Mouse (Mus musculus) hindbrain, postnatal 0 days (tissue): Measurements from ENCODE around the gene Nbdy. TPM values are rescaled to one million over a fixed set of nuclear protein-coding genes. Genes with fewer than 3 reads are reported as not detected.

Experiments used
- ATAC-seq: fragments of 200-750 bp; cut with Nextera tagmentation; 2 replicates; pipeline ENCODE4 v1.8.0; 2017; ENCODE audit warnings: mild to moderate bottlenecking, moderate TSS enrichment, moderate library complexity
- DNase-seq: peaks from one replicate; pipeline ENCODE4 v3.0.0-alpha.2; 2015; ENCODE audit warnings: low spot score
- H3K27ac ChIP-seq: fragments of 300-500 bp; sonication (generic); 2 replicates; pipeline ENCODE4 v1.5.1; 2014; ENCODE audit warnings: mild to moderate bottlenecking
- H3K27me3 ChIP-seq: fragments of 300-500 bp; sonication (generic); 2 replicates; pipeline ENCODE4 v1.6.1; 2014; ENCODE audit warnings: low read length, mixed read lengths; ENCODE audit not compliant: insufficient read depth
- H3K36me3 ChIP-seq: fragments of 300-500 bp; sonication (generic); 2 replicates; pipeline ENCODE4 v1.6.1; 2014; ENCODE audit warnings: low read length, mixed read lengths; ENCODE audit not compliant: insufficient read depth
- H3K4me1 ChIP-seq: fragments of 300-500 bp; sonication (generic); 2 replicates; pipeline ENCODE4 v1.6.1; 2014; ENCODE audit warnings: antibody characterized with exemption, low read length, mixed read lengths; ENCODE audit not compliant: insufficient read depth
- H3K4me2 ChIP-seq: fragments of 300-500 bp; sonication (generic); 2 replicates; pipeline ENCODE4 v1.6.1; 2014; ENCODE audit warnings: low read depth, mild to moderate bottlenecking, low read length, moderate library complexity, mixed read lengths
- H3K4me3 ChIP-seq: fragments of 300-500 bp; sonication (generic); 2 replicates; pipeline ENCODE4 v1.5.1; 2014; ENCODE audit warnings: low read length
- H3K9ac ChIP-seq: fragments of 300-500 bp; sonication (generic); replicated peaks from 2 replicates; pipeline ENCODE4 v1.6.1; 2014; ENCODE audit warnings: mild to moderate bottlenecking, low read length, moderate library complexity, mixed read lengths
- H3K9me3 ChIP-seq: fragments of 300-500 bp; sonication (generic); 2 replicates; pipeline ENCODE4 v1.6.1; 2016; ENCODE audit warnings: low read length, mixed read lengths
- CTCF ChIP-seq: IDR thresholded peaks from 2 replicates; pipeline ENCODE4 v1.5.1; 2016; ENCODE audit warnings: antibody characterized with exemption, control low read depth, low read depth
- WGBS: fragments of 180-500 bp; shearing (Covaris S2); extraction: QIAGEN DNeasy Blood & Tissue Kit; methylation state at CpG from one replicate; pipeline ENCODE4 v1.1.7; 2014; 5-methylcytosine and 5-hydroxymethylcytosine counted together
- polyA plus RNA-seq: library from polyadenylated mRNA; unstranded; fragments of >200 nt; fragmentation: Nextera tagmentation; extraction: Ambion mirVana; gene quantifications from 2 replicates; pipeline ENCODE4 v1.2.1, GENCODE M21; 2015
- total RNA-seq: library from RNA; depleted of rRNA; stranded (reverse); fragments of >200 nt; gene quantifications from 2 replicates; pipeline ENCODE4 v1.2.3, GENCODE M21; 2014; rRNA removed

Nbdy gene
- total RNA-seq (55.9 and 57.0 TPM in 2 replicates), polyA plus RNA-seq (192 and 198 TPM in 2 replicates)

- peak within 1 kb of the TSS; percentile 79 for H3K27ac ChIP-seq
- no peaks in the 10 kb centered on the region for H3K9me3 ChIP-seq
- no peaks in the 10 kb centered on the region for H3K4me1 ChIP-seq
- WGBS: 23% methylated on average over 32 of the region's 32 CpGs
- no peaks in the 10 kb centered on the region for H3K27me3 ChIP-seq
- H3K36me3 ChIP-seq: no peaks in the 10 kb centered on the region
- no peak for TF ChIP-seq CTCF
- DNase-seq (peak; percentile 79), ATAC-seq (peak; percentile 92)
- H3K9ac ChIP-seq: peak within 1 kb of the TSS; percentile 62
- peak within 1 kb of the TSS; percentile 52 for H3K4me3 ChIP-seq
- peak within 1 kb of the TSS; percentile 56 for H3K4me2 ChIP-seq
Observed at GRCm38 (mm10) chrX:153723110-153723916, at the start of gene Nbdy. Gene Nbdy (plus strand): TSS chrX:153723590.

- no peak for TF ChIP-seq CTCF
- ATAC-seq (no peak), DNase-seq (no peak)
- Histone ChIP-seq H3K4me3 (peak within 1 kb of the TSS; percentile 36), H3K9ac (peak within 1 kb of the TSS; percentile 43), H3K27ac (peak within 1 kb of the TSS; percentile 56; the same call in 1 of the 2 replicates), H3K4me2 (peak within 1 kb of the TSS; percentile 49), H3K9me3 (no peaks in the 10 kb centered on the region), H3K27me3 (no peaks in the 10 kb centered on the region), H3K36me3 (no peaks in the 10 kb centered on the region), H3K4me1 (no peaks in the 10 kb centered on the region)
- WGBS: 37% methylated on average over 11 of the region's 11 CpGs
Observed at GRCm38 (mm10) chrX:153695782-153696395, 27.5 kb upstream of the Nbdy start, which contains the start of gene Kctd12b. Gene Kctd12b (minus strand): TSS chrX:153696391.

- no peaks in the 10 kb centered on the region for H3K27me3 ChIP-seq
- TF ChIP-seq CTCF: no peak
- no peak for ATAC-seq
- H3K9me3 ChIP-seq: no peaks in the 10 kb centered on the region
- DNase-seq: no peak
- H3K4me2 ChIP-seq: no peak overlapping the region
- no peak overlapping the region for H3K9ac ChIP-seq
- H3K4me1 ChIP-seq: no peaks in the 10 kb centered on the region
- 81% methylated on average over 3 of the region's 3 CpGs for WGBS
- no peak overlapping the region for H3K4me3 ChIP-seq
- no peaks in the 10 kb centered on the region for H3K36me3 ChIP-seq
- no peak overlapping the region for H3K27ac ChIP-seq
Observed at GRCm38 (mm10) chrX:153700463-153700862, 22.9 kb upstream of the Nbdy start.

- TF ChIP-seq CTCF: peak; percentile 59
- H3K4me1 ChIP-seq: no peaks in the 10 kb centered on the region
- DNase-seq: peak; percentile 53
- H3K9ac ChIP-seq: no peak overlapping the region
- no peaks in the 10 kb centered on the region for H3K36me3 ChIP-seq
- H3K27me3 ChIP-seq: no peaks in the 10 kb centered on the region
- H3K9me3 ChIP-seq: no peaks in the 10 kb centered on the region
- no peak overlapping the region for H3K27ac ChIP-seq
- WGBS: 38% methylated on average over 4 of the region's 4 CpGs
- peak; percentile 68; the same call in 1 of the 2 replicates for ATAC-seq
- H3K4me3 ChIP-seq: no peak overlapping the region
- H3K4me2 ChIP-seq: no peak overlapping the region
Observed at GRCm38 (mm10) chrX:153707735-153708134, 15.7 kb upstream of the Nbdy start.

GRCm38 (mm10) chrX:153716716-153717115, 6.7 kb upstream of the Nbdy start:
- WGBS: 86% methylated on average over 2 of the region's 2 CpGs
- no peak for TF ChIP-seq CTCF
- no peak overlapping the region for H3K4me3 ChIP-seq
- no peak overlapping the region for H3K9ac ChIP-seq
- DNase-seq (no peak), ATAC-seq (no peak)
- H3K36me3 ChIP-seq: no peaks in the 10 kb centered on the region
- H3K27me3 ChIP-seq: no peaks in the 10 kb centered on the region
- no peak overlapping the region for H3K27ac ChIP-seq
- no peaks in the 10 kb centered on the region for H3K9me3 ChIP-seq
- no peak overlapping the region for H3K4me2 ChIP-seq
- H3K4me1 ChIP-seq: no peaks in the 10 kb centered on the region

GRCm38 (mm10) chrX:153719602-153720001, 3.8 kb upstream of the Nbdy start:
- H3K4me2 ChIP-seq: no peak overlapping the region
- H3K27me3 ChIP-seq: no peaks in the 10 kb centered on the region
- H3K9ac ChIP-seq: no peak overlapping the region
- no peaks in the 10 kb centered on the region for H3K36me3 ChIP-seq
- no peak overlapping the region for H3K4me3 ChIP-seq
- no peaks in the 10 kb centered on the region for H3K9me3 ChIP-seq
- no peaks in the 10 kb centered on the region for H3K4me1 ChIP-seq
- DNase-seq: peak; percentile 54
- WGBS: 37% methylated on average over 4 of the region's 4 CpGs
- ATAC-seq: no peak
- H3K27ac ChIP-seq: no peak overlapping the region
- peak; percentile 60 for TF ChIP-seq CTCF

GRCm38 (mm10) chrX:153724400-153724799, 1.0 kb downstream of the Nbdy start:
- peak overlapping the region; percentile 3; the same call in 1 of the 2 replicates for H3K9ac ChIP-seq
- no peaks in the 10 kb centered on the region for H3K27me3 ChIP-seq
- H3K9me3 ChIP-seq: no peaks in the 10 kb centered on the region
- no peak for TF ChIP-seq CTCF
- peak overlapping the region; percentile 56 for H3K4me2 ChIP-seq
- ATAC-seq (peak; percentile 66), DNase-seq (peak; percentile 41)
- H3K4me3 ChIP-seq: peak overlapping the region; percentile 52
- H3K4me1 ChIP-seq: no peaks in the 10 kb centered on the region
- peak overlapping the region; percentile 16; the same call in 1 of the 2 replicates for H3K27ac ChIP-seq
- WGBS: 41% methylated on average over 3 of the region's 3 CpGs
- H3K36me3 ChIP-seq: no peaks in the 10 kb centered on the region
